Mouse (Mus musculus) heart, adult 8-10 months (tissue): ENCODE results near the gene Ube2l3. TPM values are rescaled to one million over a fixed set of nuclear protein-coding genes. Genes with fewer than 3 reads are reported as not detected.

Experiments
- microRNA-seq: library from miRNA; unstranded; fragments of <30 nt; microRNA quantifications from one replicate; pipeline ENCODE4 v1.2.0, GENCODE M21; 2022
- total RNA-seq, 4 experiments: library from RNA; stranded (reverse); gene quantifications; 2 replicates each; pipeline ENCODE4 v1.2.4; 2022

Gene Ube2l3
- total RNA-seq, 4 experiments from 2014 or later: 107 to 119 (median 114) TPM

Small RNA genes lying within 50 kb of the gene (microRNA-seq; reads per million reads assigned to microRNA genes)
- gene Mir130b (45.9 reads per million, percentile 48 among the genes with 10 or more reads in this experiment), gene Mir301b (not detected)

Other genes with a start within 250 kb of the Ube2l3 start
- 100 to 1,000 TPM; 104 to 111 (median 104) TPM for gene Mapk1, start 219.3 kb downstream of the Ube2l3 start, total RNA-seq
- gene Ypel1, start 133.0 kb downstream of the Ube2l3 start, total RNA-seq: 1 to 10 TPM; 1.7 to 3.1 (median 2.1) TPM
- 10 to 100 TPM; 36.2 to 39.6 (median 38.1) TPM for gene Ppil2, start 91.4 kb downstream of the Ube2l3 start, total RNA-seq
- not detected for gene 2610318N02Rik, start 77.5 kb downstream of the Ube2l3 start, total RNA-seq
- gene Sdf2l1, start 70.3 kb downstream of the Ube2l3 start, total RNA-seq: 10 to 100 TPM; 11.8 to 26.0 (median 12.9) TPM
- 1 to 10 TPM; 1.8 to 2.6 (median 2.3) TPM for gene Ydjc, start 58.0 kb downstream of the Ube2l3 start, total RNA-seq
- gene Ccdc116, start 55.4 kb downstream of the Ube2l3 start, total RNA-seq: under 1 TPM in 2 of 4 experiments, not detected in 2; 0.31 to 0.33 TPM
- under 1 TPM in 3 of 4 experiments, not detected in 1; 0.14 to 0.44 (median 0.22) TPM for gene Rimbp3, start 6.0 kb upstream of the Ube2l3 start, total RNA-seq
- 1 to 10 TPM; 1.4 to 2.2 (median 1.9) TPM for gene Hic2, start 30.9 kb upstream of the Ube2l3 start, total RNA-seq
- gene Tmem191c, start 73.4 kb upstream of the Ube2l3 start, total RNA-seq: 1 to 10 TPM; 1.2 to 2.7 (median 1.7) TPM
- gene Serpind1, start 128.7 kb upstream of the Ube2l3 start, total RNA-seq: 1 to 10 TPM; 1.0 to 2.1 (median 1.5) TPM
- gene Snap29, start 203.3 kb upstream of the Ube2l3 start, total RNA-seq: 10 to 100 TPM; 16.1 to 18.4 (median 16.9) TPM
- gene Pi4ka, start 203.7 kb upstream of the Ube2l3 start, total RNA-seq: 10 to 100 TPM; 54.5 to 60.8 (median 58.6) TPM
- 10 to 100 TPM; 22.8 to 29.8 (median 28.1) TPM for gene Crkl, start 249.3 kb upstream of the Ube2l3 start, total RNA-seq